Mouse (Mus musculus): ENCODE measurements at regions not wholly inside any gene's neighbourhood (a gene's known extent, or its start where the extent isn't known, plus 50 kb on each side); places are given as distances from the start of the nearest gene placed in this dataset.

DNA sequence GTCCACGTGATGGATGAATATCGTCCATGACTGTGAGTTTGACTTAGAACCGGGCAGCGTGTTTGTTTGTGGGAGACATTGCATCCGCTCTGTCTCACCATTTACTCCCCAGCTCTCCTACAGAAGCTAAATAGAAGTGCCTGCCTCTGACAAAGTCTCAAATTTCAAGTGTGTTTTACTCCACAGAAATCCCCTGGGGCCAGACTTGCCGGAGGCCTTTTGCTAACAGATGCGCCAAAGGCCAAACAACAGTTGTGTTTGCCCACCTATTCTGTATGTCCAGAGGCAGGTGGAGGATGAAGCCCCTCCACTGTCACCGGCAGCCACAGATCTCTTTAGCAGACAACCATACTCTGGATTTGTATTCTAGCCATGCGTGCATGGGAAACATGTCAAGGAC is 252.6 kb downstream of the Cbln4 start:
- TF ChIP-seq POLR2AphosphoS5 (IDR thresholded peaks at IDR 0.05; ENCODE audit: borderline replicate concordance, low read depth, low read length) = no peak
- TF ChIP-seq CTCF (IDR thresholded peaks at IDR 0.05 in 2 of 3, conservative IDR thresholded peaks at IDR 0.05 in 1 of 3; ENCODE audit: control insufficient read depth in 1 of 3, insufficient read depth in 1 of 3, low read depth in 2 of 3, low read length in 3 of 3, poor library complexity in 1 of 3, severe bottlenecking in 1 of 3) = no peak
- no peak for TF ChIP-seq GATA1 (IDR thresholded peaks at IDR 0.05; ENCODE audit: low read depth, low read length)
- TF ChIP-seq TCF12 (IDR thresholded peaks at IDR 0.05; ENCODE audit: low read depth, low read length) = no peak
- TF ChIP-seq POLR2A (IDR thresholded peaks at IDR 0.05; ENCODE audit: control insufficient read depth in 1 of 2, insufficient read depth in 1 of 2, low read depth in 1 of 2, low read length in 2 of 2, poor library complexity in 1 of 2) = no peak
- no peak for TF ChIP-seq CHD2 (IDR thresholded peaks at IDR 0.05; ENCODE audit: low read length)
- no peak for TF ChIP-seq HCFC1 (IDR thresholded peaks at IDR 0.05; ENCODE audit: low read depth, low read length)
- no peak for TF ChIP-seq GABPA (IDR thresholded peaks at IDR 0.05; ENCODE audit: low read depth, low read length)
- TF ChIP-seq MYC (IDR thresholded peaks at IDR 0.05; ENCODE audit: low read depth, low read length) = no peak
- TF ChIP-seq MAX (IDR thresholded peaks at IDR 0.05; ENCODE audit: low read length) = no peak
- TF ChIP-seq NRF1 (IDR thresholded peaks at IDR 0.05; ENCODE audit: insufficient read depth, low read depth, low read length, poor library complexity, severe bottlenecking) = no peak
- TF ChIP-seq USF1 (IDR thresholded peaks at IDR 0.05; ENCODE audit: low read depth, low read length) = no peak
- no peak for TF ChIP-seq POLR2AphosphoS2 (IDR thresholded peaks at IDR 0.05; ENCODE audit: low read length)
- no peak for TF ChIP-seq MAFK (IDR thresholded peaks at IDR 0.05; ENCODE audit: borderline replicate concordance, low read depth, low read length)

Measured in MEL (cell line).